Mouse (Mus musculus): ENCODE measurements around the gene Atxn7l3b. TPM values are rescaled to one million over a fixed set of nuclear protein-coding genes. Genes with fewer than 3 reads are reported as not detected.
"Not testable (repeated sequence)": the region's sequence is repeated elsewhere in the genome, so short reads cannot be mapped to it uniquely, and the experiment has no call there.

Gene Atxn7l3b
- 234 and 262 TPM in 2 replicates for total RNA-seq (2014; rRNA removed)
- polyA plus RNA-seq (2015; fragmentation: Nextera tagmentation; extraction: Ambion mirVana), result 404 and 419 TPM in 2 replicates

DNA sequence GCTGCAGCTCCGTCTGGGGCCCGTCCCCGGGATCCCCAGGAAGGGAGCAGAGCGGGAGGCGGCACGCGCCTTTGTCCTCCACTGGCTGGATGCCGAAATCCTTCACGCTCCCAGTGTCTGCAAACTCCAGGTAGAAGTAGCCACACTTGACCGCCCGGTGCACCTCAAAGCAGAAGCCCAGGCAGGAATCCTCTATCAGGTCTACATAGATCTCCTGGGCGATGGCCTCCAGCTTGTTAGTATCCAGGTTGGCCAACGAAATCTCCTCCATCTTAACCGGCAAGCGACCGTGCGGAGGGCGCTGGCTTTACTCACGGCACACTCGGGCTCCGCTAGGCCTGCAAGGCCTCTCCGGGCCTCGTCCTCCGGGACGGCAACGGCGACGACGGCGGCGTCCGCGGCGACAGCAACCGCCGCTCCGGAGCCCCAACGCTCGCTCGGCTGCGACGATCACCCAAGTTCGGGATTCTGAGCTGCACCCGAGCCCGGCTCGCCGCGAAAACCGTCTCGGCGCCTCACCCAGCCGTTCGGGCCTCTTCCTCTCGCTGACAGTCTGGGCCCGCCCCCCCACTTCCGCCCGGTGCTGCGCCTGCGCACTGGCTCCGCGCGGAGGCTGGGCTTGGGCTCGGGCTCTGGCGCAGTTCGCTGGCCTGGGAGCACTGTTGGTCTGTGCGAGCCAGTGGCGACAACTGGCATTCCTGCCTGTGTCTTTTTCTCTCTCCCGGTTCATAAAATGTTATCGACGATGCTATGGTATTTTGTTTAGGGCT is at the start of gene Atxn7l3b:
Gene Atxn7l3b (minus strand): TSS at position 550 of the 770 bp plus-strand sequence.
- Histone ChIP-seq H3K4me1 (ENCODE audit: insufficient read depth) (peaks cover 12% of the 10 kb centered on the region), H3K27me3 (ENCODE audit: insufficient read depth, low read length) (no peaks in the 10 kb centered on the region), H3K4me2 (ENCODE audit: low read depth) (peak within 1 kb of the TSS; percentile 82), H3K27ac (ENCODE audit: low read depth, low read length) (peak within 1 kb of the TSS; percentile 97), H3K4me3 (ENCODE audit: low read depth, low read length) (peak within 1 kb of the TSS; percentile 70), H3K9me3 (ENCODE audit: low read length) (no peaks in the 10 kb centered on the region), H3K36me3 (ENCODE audit: insufficient read depth) (peaks cover 11% of the 10 kb centered on the region), H3K9ac (peak within 1 kb of the TSS; percentile 96)
- 2% methylated on average over 70 of the region's 70 CpGs for WGBS
- TF ChIP-seq CTCF (IDR thresholded peaks at IDR 0.05; ENCODE audit: low read depth), result no peak
- ATAC-seq (peak; percentile 100), DNase-seq (peak; percentile 96)

DNA sequence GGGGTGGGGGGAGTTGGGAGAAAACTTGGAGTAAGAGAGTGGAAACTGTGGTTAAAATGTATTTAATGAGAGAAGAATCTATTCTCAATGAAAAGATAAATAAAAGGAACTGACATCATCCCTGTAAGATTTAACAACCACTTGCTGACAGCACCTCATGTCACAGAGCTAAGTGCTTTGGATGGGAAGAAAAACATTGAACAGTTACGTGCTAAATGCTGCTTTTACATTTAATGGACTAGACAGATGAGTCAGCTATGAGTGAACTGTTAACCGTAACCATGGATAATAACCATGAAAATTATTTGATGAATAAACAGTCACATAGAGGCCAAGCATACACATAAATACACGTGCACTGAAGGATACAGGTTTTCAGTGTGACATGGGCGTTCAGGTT is 48.8 kb upstream of the Atxn7l3b start:
- Histone ChIP-seq H3K4me2 (ENCODE audit: low read depth) (no peak overlapping the region), H3K9ac (no peak overlapping the region), H3K27ac (ENCODE audit: low read depth, low read length) (no peak overlapping the region), H3K27me3 (ENCODE audit: insufficient read depth, low read length) (no peaks in the 10 kb centered on the region), H3K4me1 (ENCODE audit: insufficient read depth) (no peaks in the 10 kb centered on the region), H3K4me3 (ENCODE audit: low read depth, low read length) (no peak overlapping the region), H3K9me3 (ENCODE audit: low read length) (no peaks in the 10 kb centered on the region), H3K36me3 (ENCODE audit: insufficient read depth) (no peaks in the 10 kb centered on the region)
- ATAC-seq, result no peak
- TF ChIP-seq CTCF (IDR thresholded peaks at IDR 0.05; ENCODE audit: low read depth), result no peak
- 88% methylated on average over 4 of the region's 4 CpGs for WGBS
- DNase-seq, result no peak

DNA sequence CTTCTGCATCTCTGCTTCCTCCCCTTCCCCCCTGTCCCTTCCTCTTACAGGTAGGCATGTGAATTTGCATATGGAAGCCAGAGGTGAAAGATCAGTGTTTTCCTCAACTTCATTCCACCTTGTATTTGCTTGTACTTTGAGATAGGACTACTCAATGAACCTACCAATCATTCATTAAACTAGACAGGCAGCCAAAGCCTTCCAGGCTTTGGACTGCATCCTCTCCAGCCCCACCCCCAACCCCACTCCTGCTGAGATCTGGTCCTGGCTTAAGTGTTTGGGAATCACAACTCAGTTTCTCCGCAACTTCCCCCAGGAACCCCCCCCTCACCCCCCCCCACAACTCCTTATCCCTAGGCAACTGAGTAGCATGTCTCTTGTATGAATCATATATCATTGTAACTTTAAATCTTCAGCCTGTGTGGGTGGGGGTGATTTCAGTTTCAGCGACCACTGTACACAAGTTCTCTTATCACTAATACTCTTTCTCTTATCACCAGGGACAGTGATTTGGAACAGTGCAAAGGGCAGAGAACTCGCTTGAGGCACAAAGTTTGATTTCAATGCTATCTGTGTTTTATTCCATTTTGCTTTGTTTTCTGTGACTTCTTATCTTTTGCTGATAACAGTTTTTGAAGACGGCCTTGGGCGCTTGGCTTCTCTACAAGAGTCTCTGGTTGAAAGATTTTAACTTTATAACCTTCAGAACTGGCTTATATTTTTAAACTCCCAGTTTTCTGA is 44.7 kb upstream of the Atxn7l3b start:
- Histone ChIP-seq H3K27me3 (ENCODE audit: insufficient read depth, low read length) (no peaks in the 10 kb centered on the region), H3K9me3 (ENCODE audit: low read length) (no peaks in the 10 kb centered on the region), H3K27ac (ENCODE audit: low read depth, low read length) (no peak overlapping the region), H3K9ac (no peak overlapping the region), H3K4me2 (ENCODE audit: low read depth) (no peak overlapping the region), H3K4me1 (ENCODE audit: insufficient read depth) (no peaks in the 10 kb centered on the region), H3K36me3 (ENCODE audit: insufficient read depth) (no peaks in the 10 kb centered on the region), H3K4me3 (ENCODE audit: low read depth, low read length) (no peak overlapping the region)
- ATAC-seq, result no peak
- TF ChIP-seq CTCF (IDR thresholded peaks at IDR 0.05; ENCODE audit: low read depth), result no peak
- no peak for DNase-seq
- 70% methylated on average over 5 of the region's 5 CpGs for WGBS

DNA sequence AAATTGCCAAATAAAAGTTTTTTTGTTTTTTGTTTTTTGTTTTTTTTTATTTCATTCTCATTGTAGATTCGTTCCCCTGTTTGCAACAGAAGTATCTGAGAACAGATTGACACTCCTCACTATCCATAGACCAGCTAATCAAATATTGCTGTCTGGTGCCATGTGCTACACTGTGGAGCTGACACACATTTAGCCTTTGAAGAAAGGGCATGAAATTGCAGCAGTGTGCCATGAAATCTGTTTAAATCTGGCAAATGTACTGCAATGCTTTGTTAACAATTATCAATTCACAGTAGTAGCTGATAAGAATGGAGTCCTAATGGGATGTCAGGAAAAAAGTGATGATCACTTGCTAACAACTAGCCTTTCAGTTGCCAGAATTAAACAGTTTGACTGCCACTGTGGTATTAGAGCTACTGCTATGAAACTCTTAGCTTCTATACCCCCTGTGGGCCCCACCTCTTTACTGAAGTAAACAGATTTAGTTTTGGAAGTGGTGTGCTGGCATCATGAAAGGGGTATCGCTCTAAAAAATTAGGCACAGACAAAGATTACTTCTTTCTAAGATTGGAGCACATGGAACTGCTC is 41.3 kb upstream of the Atxn7l3b start:
- DNase-seq (peak; percentile 8), ATAC-seq (peak; percentile 53; the same call in 1 of the 2 replicates)
- Histone ChIP-seq H3K27ac (ENCODE audit: low read depth, low read length) (no peak overlapping the region), H3K4me3 (ENCODE audit: low read depth, low read length) (no peak overlapping the region), H3K27me3 (ENCODE audit: insufficient read depth, low read length) (no peaks in the 10 kb centered on the region), H3K9me3 (ENCODE audit: low read length) (no peaks in the 10 kb centered on the region), H3K36me3 (ENCODE audit: insufficient read depth) (no peaks in the 10 kb centered on the region), H3K4me1 (ENCODE audit: insufficient read depth) (no peaks in the 10 kb centered on the region), H3K4me2 (ENCODE audit: low read depth) (no peak overlapping the region), H3K9ac (no peak overlapping the region)
- no peak for TF ChIP-seq CTCF (IDR thresholded peaks at IDR 0.05; ENCODE audit: low read depth)
- 62% methylated on average over 2 of the region's 2 CpGs for WGBS

DNA sequence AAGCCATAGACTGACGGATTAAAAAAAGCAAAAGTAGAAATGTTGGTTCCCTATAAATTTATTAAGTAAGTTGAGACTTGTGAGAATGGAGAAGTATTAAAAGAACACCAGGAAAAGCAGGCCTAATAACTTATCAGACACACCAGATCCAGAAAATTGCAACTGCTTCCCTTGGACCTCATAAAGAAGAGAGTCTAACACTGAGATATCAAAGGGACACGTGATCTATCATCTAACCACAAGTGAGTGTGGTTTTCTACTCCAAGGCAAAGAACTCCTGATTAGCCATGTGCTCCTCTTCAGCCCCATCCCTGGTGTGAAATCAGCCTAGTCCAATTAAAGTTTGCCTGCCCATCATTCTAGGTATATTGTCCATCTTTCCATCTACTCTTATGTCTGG is 38.8 kb upstream of the Atxn7l3b start:
- Histone ChIP-seq H3K4me3 (ENCODE audit: low read depth, low read length) (no peak overlapping the region), H3K9ac (no peak overlapping the region), H3K4me2 (ENCODE audit: low read depth) (no peak overlapping the region), H3K27me3 (ENCODE audit: insufficient read depth, low read length) (no peaks in the 10 kb centered on the region), H3K4me1 (ENCODE audit: insufficient read depth) (no peaks in the 10 kb centered on the region), H3K27ac (ENCODE audit: low read depth, low read length) (no peak overlapping the region), H3K9me3 (ENCODE audit: low read length) (no peaks in the 10 kb centered on the region), H3K36me3 (ENCODE audit: insufficient read depth) (no peaks in the 10 kb centered on the region)
- ATAC-seq (no peak), DNase-seq (no peak)
- no peak for TF ChIP-seq CTCF (IDR thresholded peaks at IDR 0.05; ENCODE audit: low read depth)
- 90% methylated on average over 2 of the region's 2 CpGs for WGBS

DNA sequence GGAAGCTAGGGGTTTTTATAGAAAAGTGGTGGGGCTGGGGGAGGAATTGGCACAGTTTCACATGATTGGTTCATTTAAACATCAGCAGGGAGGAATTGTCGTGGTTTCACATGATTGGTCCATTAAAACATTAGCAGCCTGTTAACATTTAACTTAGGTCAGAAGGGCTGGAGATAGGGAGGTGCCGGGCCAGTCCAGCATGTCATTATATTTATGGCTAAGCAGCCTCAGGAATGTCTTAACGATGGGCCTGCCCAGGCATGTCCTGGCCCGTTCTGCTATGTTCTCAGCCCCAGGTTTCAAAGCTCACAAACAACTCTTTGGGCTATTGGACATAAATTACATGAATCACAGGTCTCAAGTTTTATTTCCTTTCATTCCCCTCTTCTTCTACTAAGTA is 33.4 kb upstream of the Atxn7l3b start:
- not testable (repeated sequence) for H3K27ac ChIP-seq (ENCODE audit: low read depth, low read length); H3K27me3 ChIP-seq (ENCODE audit: insufficient read depth, low read length)
- 30% methylated on average over 4 of the region's 4 CpGs for WGBS

DNA sequence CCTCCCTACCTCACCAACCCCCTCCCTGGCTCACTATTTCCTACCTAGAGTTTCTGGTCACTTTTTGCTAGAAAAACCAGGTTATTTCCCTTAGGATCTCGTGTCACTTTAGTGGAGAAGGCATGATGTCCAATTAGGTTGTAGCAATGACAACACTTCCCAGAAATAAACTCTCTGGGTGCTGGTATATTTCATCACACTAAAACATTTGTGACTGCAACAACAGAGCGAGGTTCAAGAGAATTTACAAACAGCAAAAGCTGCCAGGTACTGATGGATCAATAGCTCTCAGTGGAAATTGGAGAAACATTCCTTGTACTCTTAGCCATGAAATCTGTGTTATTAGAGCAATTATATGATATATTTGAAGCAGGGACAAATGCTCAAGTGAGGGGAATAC is 25.3 kb upstream of the Atxn7l3b start:
- ATAC-seq, result no peak
- WGBS, result 78% methylated on average over 2 of the region's 2 CpGs
- Histone ChIP-seq H3K9me3 (ENCODE audit: low read length) (no peaks in the 10 kb centered on the region), H3K4me3 (ENCODE audit: low read depth, low read length) (no peak overlapping the region), H3K36me3 (ENCODE audit: insufficient read depth) (no peaks in the 10 kb centered on the region), H3K4me2 (ENCODE audit: low read depth) (no peak overlapping the region), H3K4me1 (ENCODE audit: insufficient read depth) (no peaks in the 10 kb centered on the region), H3K27ac (ENCODE audit: low read depth, low read length) (no peak overlapping the region), H3K9ac (no peak overlapping the region), H3K27me3 (ENCODE audit: insufficient read depth, low read length) (no peaks in the 10 kb centered on the region)
- no peak for DNase-seq
- no peak for TF ChIP-seq CTCF (IDR thresholded peaks at IDR 0.05; ENCODE audit: low read depth)

More for the DNA sequence above, 33.4 kb upstream of the Atxn7l3b start:
- H3K9me3 ChIP-seq (ENCODE audit: low read length); H3K4me2 ChIP-seq (ENCODE audit: low read depth); H3K36me3 ChIP-seq (ENCODE audit: insufficient read depth); H3K9ac ChIP-seq; H3K4me1 ChIP-seq (ENCODE audit: insufficient read depth); H3K4me3 ChIP-seq (ENCODE audit: low read depth, low read length); DNase-seq; ATAC-seq: not testable (repeated sequence)
